In genomic region chr8:79208691-79209640, GRCm38 (mm10) we compare ENCODE assay signal across 8 mouse cellular contexts. TPM values are rescaled to one million over a fixed set of nuclear protein-coding genes. Genes with fewer than 3 reads are reported as not detected.
DNase-seq lines count a peak whose midpoint lies in the region; ATAC-seq lines count a peak whose summit lies in the region.
"Had no signal": no experiment of that assay in that cellular context is flagged by ENCODE, and none has a peak within 500 bp of the region (broad histone marks: within the 10 kb centered on the region; RNA-seq: fewer than 3 reads in every experiment).

No protein-coding gene starts in this region.

- peak; percentile 67 for ATAC-seq in heart, embryonic 11.5 days (replicated peaks; ENCODE audit: insufficient number of reproducible peaks, low FRiP score, low TSS enrichment)

- WGBS in embryonic facial prominence, embryonic 10.5 days = 5% methylated on average over 15 of the region's 15 CpGs
- 11% methylated on average over 15 of the region's 15 CpGs for WGBS in heart, embryonic 11.5 days (ENCODE audit: insufficient replicate concordance)

- H3K36me3 ChIP-seq in embryonic facial prominence, embryonic 10.5 days (replicated peaks) = no peaks in the 10 kb centered on the region
- no peaks in the 10 kb centered on the region for H3K36me3 ChIP-seq in heart, embryonic 11.5 days (ENCODE audit: control insufficient read depth, insufficient read depth, low read length)

- peak; percentile 40 for DNase-seq in adrenal gland, postnatal 25 days
- DNase-seq in embryonic facial prominence, embryonic 10.5 days (ENCODE audit: low spot score) = peak; percentile 78
- DNase-seq in kidney, adult 9 months = peak; percentile 25
- DNase-seq in lung, postnatal 25 days (ENCODE audit: low spot score) = peak; percentile 31
- no peak for DNase-seq in B cell, adult 2 months
- DNase-seq in left cerebral cortex, adult 11 months (ENCODE audit: low spot score) = no peak

- H3K27me3 ChIP-seq in embryonic facial prominence, embryonic 10.5 days (replicated peaks; ENCODE audit: low read depth, poor library complexity, severe bottlenecking) = no peaks in the 10 kb centered on the region
- H3K27me3 ChIP-seq in heart, embryonic 11.5 days (ENCODE audit: control insufficient read depth, insufficient read depth, low read length) = no peaks in the 10 kb centered on the region

- peak overlapping the region; percentile 95 for H3K27ac ChIP-seq in embryonic facial prominence, embryonic 10.5 days (replicated peaks)
- H3K27ac ChIP-seq in heart, embryonic 11.5 days (ENCODE audit: low read depth, low read length) = peak overlapping the region; percentile 85

- H3K4me1 ChIP-seq in embryonic facial prominence, embryonic 10.5 days = peaks cover 44% of the 10 kb centered on the region
- H3K4me1 ChIP-seq in heart, embryonic 11.5 days (ENCODE audit: control insufficient read depth, insufficient read depth, low read length) = peaks cover 22% of the 10 kb centered on the region

- peak overlapping the region; percentile 76 for H3K9ac ChIP-seq in heart, embryonic 11.5 days (ENCODE audit: low read depth, low read length)

- H3K4me2 ChIP-seq in heart, embryonic 11.5 days = peak overlapping the region; percentile 75

- peak overlapping the region; percentile 56 for H3K4me3 ChIP-seq in embryonic facial prominence, embryonic 10.5 days
- H3K4me3 ChIP-seq in heart, embryonic 11.5 days (ENCODE audit: low read depth, low read length) = no peak overlapping the region

- H3K9me3 ChIP-seq in embryonic facial prominence, embryonic 10.5 days = no peaks in the 10 kb centered on the region
- no peaks in the 10 kb centered on the region for H3K9me3 ChIP-seq in heart, embryonic 11.5 days (replicated peaks; ENCODE audit: control insufficient read depth, low read length)

RNA-seq across cellular contexts. Expression of gene 1700011L22Rik, which starts 39.4 kb away (rescaled TPM):
- not detected in 2 replicates for total RNA-seq in adrenal gland, postnatal 25 days (2021)
- not detected in 2 replicates for polyA plus RNA-seq in embryonic facial prominence, embryonic 10.5 days (2016; fragmentation: Nextera tagmentation; extraction: Ambion mirVana)
- polyA plus RNA-seq in heart, embryonic 11.5 days (2014; fragmentation: Nextera tagmentation; extraction: Ambion mirVana) = not detected in 2 replicates
- polyA plus RNA-seq: erythroblast, embryonic 14.5 days had no signal

Comparison
In these comparisons a context has a peak if more than half of its experiments do, and no peak if none do; other contexts are left out.
1. DNase-seq: peak in adrenal gland, postnatal 25 days (single experiment), embryonic facial prominence, embryonic 10.5 days (single experiment), kidney, adult 9 months (single experiment) and lung, postnatal 25 days (single experiment); none in B cell, adult 2 months (0 of 2) and left cerebral cortex, adult 11 months (single experiment).